Mouse (Mus musculus): ENCODE results near the gene Arel1. TPM values are rescaled to one million over a fixed set of nuclear protein-coding genes. Genes with fewer than 3 reads are reported as not detected.
A peak's percentile ranks its signal among the peaks of the same experiment; 100 is the strongest.

Gene Arel1
- 27.6 and 27.9 TPM in 2 replicates for polyA plus RNA-seq (2016; fragmentation: Nextera tagmentation; extraction: Ambion mirVana)

- Histone ChIP-seq H3K9ac (peak within 1 kb of the TSS; percentile 85), H3K4me2 (peak within 1 kb of the TSS; percentile 95), H3K36me3 (replicated peaks) (peaks cover 22% of the 10 kb centered on the region), H3K27ac (0 out of 2 replicates have a peak within 1 kb of the TSS, but pooled peaks have one; percentile 31), H3K27me3 (no peaks in the 10 kb centered on the region; the same call in 1 of the 2 replicates), H3K9me3 (no peaks in the 10 kb centered on the region), H3K4me1 (peaks cover 19% of the 10 kb centered on the region), H3K4me3 (replicated peaks) (peak within 1 kb of the TSS; percentile 88)
- peak; percentile 81 for ATAC-seq (ENCODE audit: low FRiP score)
- under 1% methylated on average over 42 of the region's 42 CpGs for WGBS
Observed at GRCm38 (mm10) chr12:84970428-84971096, at the start of gene Arel1, which contains the start of gene Fcf1. Gene Arel1 (minus strand): TSS chr12:84970900. Gene Fcf1 (plus strand): TSS chr12:84970897.

- 92% methylated on average over 2 of the region's 2 CpGs for WGBS
- Histone ChIP-seq H3K4me3 (replicated peaks) (no peak overlapping the region), H3K9me3 (no peaks in the 10 kb centered on the region), H3K9ac (no peak overlapping the region), H3K27me3 (no peaks in the 10 kb centered on the region), H3K36me3 (replicated peaks) (peaks cover 42% of the 10 kb centered on the region), H3K4me2 (no peak overlapping the region), H3K27ac (no peak overlapping the region), H3K4me1 (no peaks in the 10 kb centered on the region)
- no peak for ATAC-seq (ENCODE audit: low FRiP score)
Observed at GRCm38 (mm10) chr12:85012185-85012584, 41.5 kb upstream of the Arel1 start.

- Histone ChIP-seq H3K27me3 (no peaks in the 10 kb centered on the region), H3K4me3 (replicated peaks) (no peak overlapping the region), H3K27ac (no peak overlapping the region), H3K4me1 (no peaks in the 10 kb centered on the region), H3K4me2 (no peak overlapping the region), H3K9me3 (no peaks in the 10 kb centered on the region), H3K9ac (no peak overlapping the region), H3K36me3 (replicated peaks) (peaks cover 35% of the 10 kb centered on the region)
- ATAC-seq (ENCODE audit: low FRiP score): no peak
- 98% methylated on average over 2 of the region's 2 CpGs for WGBS
Observed at GRCm38 (mm10) chr12:85010541-85010940, 39.8 kb upstream of the Arel1 start.

GRCm38 (mm10) chr12:85009776-85010175 is 39.1 kb upstream of the Arel1 start:
- Histone ChIP-seq H3K27me3 (no peaks in the 10 kb centered on the region), H3K4me2 (no peak overlapping the region), H3K4me1 (no peaks in the 10 kb centered on the region), H3K27ac (no peak overlapping the region), H3K9ac (no peak overlapping the region), H3K9me3 (no peaks in the 10 kb centered on the region), H3K4me3 (replicated peaks) (no peak overlapping the region), H3K36me3 (replicated peaks) (peaks cover 35% of the 10 kb centered on the region)
- 100% methylated on average over 1 of the region's 1 CpGs for WGBS
- no peak for ATAC-seq (ENCODE audit: low FRiP score)

- H3K4me2 ChIP-seq: no peak overlapping the region
- peaks cover 18% of the 10 kb centered on the region for H3K36me3 ChIP-seq (replicated peaks)
- ATAC-seq (ENCODE audit: low FRiP score): no peak
- H3K9ac ChIP-seq: no peak overlapping the region
- H3K27ac ChIP-seq: no peak overlapping the region
- H3K4me3 ChIP-seq (replicated peaks): no peak overlapping the region
- H3K9me3 ChIP-seq: no peaks in the 10 kb centered on the region
- H3K27me3 ChIP-seq: no peaks in the 10 kb centered on the region
- no peaks in the 10 kb centered on the region for H3K4me1 ChIP-seq
Observed at GRCm38 (mm10) chr12:85007021-85007420, 36.3 kb upstream of the Arel1 start.

GRCm38 (mm10) chr12:85006206-85006605 is 35.5 kb upstream of the Arel1 start:
- no peak overlapping the region for H3K4me2 ChIP-seq
- H3K27me3 ChIP-seq: no peaks in the 10 kb centered on the region
- H3K9me3 ChIP-seq: no peaks in the 10 kb centered on the region
- H3K4me1 ChIP-seq: no peaks in the 10 kb centered on the region
- no peak overlapping the region for H3K4me3 ChIP-seq (replicated peaks)
- no peak overlapping the region for H3K27ac ChIP-seq
- ATAC-seq (ENCODE audit: low FRiP score): no peak
- no peak overlapping the region for H3K9ac ChIP-seq
- WGBS: 100% methylated on average over 1 of the region's 1 CpGs
- H3K36me3 ChIP-seq (replicated peaks): peaks cover 19% of the 10 kb centered on the region

GRCm38 (mm10) chr12:84999053-84999452 is 28.4 kb upstream of the Arel1 start:
- Histone ChIP-seq H3K9me3 (no peaks in the 10 kb centered on the region), H3K36me3 (replicated peaks) (peaks cover 4% of the 10 kb centered on the region; the same call in 1 of the 2 replicates), H3K27ac (no peak overlapping the region), H3K9ac (0 out of 2 replicates have a peak overlapping the region, but pooled peaks have one; percentile 98), H3K4me3 (replicated peaks) (peak overlapping the region; percentile 96), H3K27me3 (no peaks in the 10 kb centered on the region), H3K4me1 (peaks cover 26% of the 10 kb centered on the region), H3K4me2 (peak overlapping the region; percentile 96)
- ATAC-seq (ENCODE audit: low FRiP score): no peak

- Histone ChIP-seq H3K4me1 (peaks cover 26% of the 10 kb centered on the region), H3K4me2 (peak overlapping the region; percentile 96), H3K4me3 (replicated peaks) (peak overlapping the region; percentile 96), H3K36me3 (replicated peaks) (no peaks in the 10 kb centered on the region), H3K27ac (peak overlapping the region; percentile 89), H3K9ac (peak overlapping the region; percentile 98), H3K9me3 (no peaks in the 10 kb centered on the region), H3K27me3 (no peaks in the 10 kb centered on the region)
- WGBS: under 1% methylated on average over 44 of the region's 44 CpGs
- ATAC-seq (ENCODE audit: low FRiP score): peak; percentile 70
Observed at GRCm38 (mm10) chr12:84996501-84997398, 26.1 kb upstream of the Arel1 start.

- Histone ChIP-seq H3K4me2 (peak within 1 kb of the TSS; percentile 96), H3K36me3 (replicated peaks) (no peaks in the 10 kb centered on the region), H3K27me3 (no peaks in the 10 kb centered on the region), H3K9ac (peak within 1 kb of the TSS; percentile 98), H3K27ac (peak within 1 kb of the TSS; percentile 89), H3K4me1 (peaks cover 26% of the 10 kb centered on the region), H3K4me3 (replicated peaks) (peak within 1 kb of the TSS; percentile 96), H3K9me3 (no peaks in the 10 kb centered on the region)
- ATAC-seq (ENCODE audit: low FRiP score): peak; percentile 97
- WGBS: 0% methylated on average over 45 of the region's 45 CpGs
Observed at GRCm38 (mm10) chr12:84996083-84996496, 25.4 kb upstream of the Arel1 start, which contains the start of gene Ylpm1. Gene Ylpm1 (plus strand): TSS chr12:84996321.

- Histone ChIP-seq H3K4me3 (replicated peaks) (peak overlapping the region; percentile 96; the same call in 1 of the 2 replicates), H3K9me3 (no peaks in the 10 kb centered on the region), H3K4me2 (peak overlapping the region; percentile 96), H3K27me3 (no peaks in the 10 kb centered on the region), H3K9ac (no peak overlapping the region), H3K36me3 (replicated peaks) (no peaks in the 10 kb centered on the region), H3K4me1 (peaks cover 26% of the 10 kb centered on the region), H3K27ac (no peak overlapping the region)
- ATAC-seq (ENCODE audit: low FRiP score): no peak
- 90% methylated on average over 8 of the region's 9 CpGs for WGBS
Observed at GRCm38 (mm10) chr12:84995112-84995761, 24.5 kb upstream of the Arel1 start.

- H3K4me2 ChIP-seq: no peak overlapping the region
- H3K27me3 ChIP-seq: 0 out of 2 replicates have a peak, but pooled peaks cover 3% of the 10 kb centered on the region
- H3K4me3 ChIP-seq (replicated peaks): no peak overlapping the region
- H3K4me1 ChIP-seq: no peaks in the 10 kb centered on the region
- H3K36me3 ChIP-seq (replicated peaks): peaks cover 5% of the 10 kb centered on the region
- WGBS: 75% methylated on average over 4 of the region's 4 CpGs
- no peak overlapping the region for H3K9ac ChIP-seq
- H3K27ac ChIP-seq: no peak overlapping the region
- H3K9me3 ChIP-seq: no peaks in the 10 kb centered on the region
- ATAC-seq (ENCODE audit: low FRiP score): no peak
Observed at GRCm38 (mm10) chr12:84989456-84989855, 18.8 kb upstream of the Arel1 start.

All from forebrain, embryonic 12.5 days (tissue).